Mouse (Mus musculus): Measurements from ENCODE around the gene Dqx1.

DNA sequence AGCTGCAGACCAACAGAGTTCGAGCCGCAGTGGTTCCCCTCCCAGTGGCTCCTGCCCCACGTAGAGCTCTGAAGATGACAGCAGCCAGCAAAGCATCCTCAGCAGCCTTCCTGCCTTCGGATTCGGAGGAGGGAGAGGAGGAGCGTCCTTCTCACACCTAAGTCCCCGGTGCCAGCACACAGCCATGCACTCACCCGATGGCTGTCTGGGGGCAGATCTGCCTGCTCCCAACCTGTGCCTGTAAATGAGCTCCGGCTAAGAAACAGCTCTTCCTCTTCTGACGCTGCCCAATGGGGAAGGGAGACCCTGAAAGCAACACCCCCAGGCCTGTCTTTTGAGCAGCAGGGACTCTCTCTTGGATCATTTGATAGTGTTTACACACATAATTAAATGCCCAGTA lies 27.9 kb upstream of the Dqx1 start:
- TF ChIP-seq POLR2A (IDR thresholded peaks at IDR 0.05; ENCODE audit: borderline replicate concordance, insufficient read depth, low read length), result no peak
- no peak for TF ChIP-seq CTCF (IDR thresholded peaks at IDR 0.05; ENCODE audit: borderline replicate concordance, insufficient read depth, low read depth, low read length)

Measured in cerebellum, adult 2 months (tissue).